Mouse (Mus musculus) adrenal gland, postnatal 25 days (tissue): ENCODE results near the gene Gm44579. TPM values are rescaled to one million over a fixed set of nuclear protein-coding genes. Genes with fewer than 3 reads are reported as not detected.

Source experiments
- DNase-seq: peaks from one replicate; pipeline ENCODE4 v3.0.0; 2021; ENCODE audit warnings: mixed read lengths
- total RNA-seq: library from RNA; stranded (reverse); gene quantifications from 2 replicates; pipeline ENCODE4 v1.2.3, GENCODE M21; 2021

Gene Gm44579
- total RNA-seq, 1 experiment from 2014 or later: not detected

- peak; percentile 70 for DNase-seq
Observed at GRCm38 (mm10) chr15:98167645-98168621, 52.8 kb downstream of the Gm44579 start.

- no peak for DNase-seq
Observed at GRCm38 (mm10) chr15:98166963-98167644, 53.7 kb downstream of the Gm44579 start, which contains the start of gene Ccdc184. TSS of gene Ccdc184 (plus strand) at chr15:98167158.

GRCm38 (mm10) chr15:98165525-98165924 is 55.3 kb downstream of the Gm44579 start, which contains the start of gene Asb8:
TSS of gene Asb8 (minus strand) at chr15:98165625.
- DNase-seq: no peak

- DNase-seq: no peak
Observed at GRCm38 (mm10) chr15:98162561-98162960, 58.2 kb downstream of the Gm44579 start.

- no peak for DNase-seq
Observed at GRCm38 (mm10) chr15:98161026-98161805, 59.6 kb downstream of the Gm44579 start.

- DNase-seq: no peak
Observed at GRCm38 (mm10) chr15:98157253-98157652, 63.5 kb downstream of the Gm44579 start.

GRCm38 (mm10) chr15:98155944-98156343 is 64.8 kb downstream of the Gm44579 start:
- DNase-seq: no peak

GRCm38 (mm10) chr15:98155272-98155671 is 65.5 kb downstream of the Gm44579 start:
- no peak for DNase-seq

- no peak for DNase-seq
Observed at GRCm38 (mm10) chr15:98154631-98155030, 66.1 kb downstream of the Gm44579 start.

GRCm38 (mm10) chr15:98154146-98154545 is 66.6 kb downstream of the Gm44579 start:
- DNase-seq: no peak

- DNase-seq: no peak
Observed at GRCm38 (mm10) chr15:98153625-98154024, 67.2 kb downstream of the Gm44579 start.

GRCm38 (mm10) chr15:98152916-98153315 is 67.9 kb downstream of the Gm44579 start:
- no peak for DNase-seq

GRCm38 (mm10) chr15:98149166-98149602 is 71.6 kb downstream of the Gm44579 start:
- DNase-seq: no peak

GRCm38 (mm10) chr15:98148356-98148755 is 72.4 kb downstream of the Gm44579 start:
- DNase-seq: no peak

- peak; percentile 95 for DNase-seq
Observed at GRCm38 (mm10) chr15:98145559-98146181, 75.1 kb downstream of the Gm44579 start.

- peak; percentile 43 for DNase-seq
Observed at GRCm38 (mm10) chr15:98144861-98145507, 75.8 kb downstream of the Gm44579 start.

- DNase-seq: no peak
Observed at GRCm38 (mm10) chr15:98142515-98142914, 78.3 kb downstream of the Gm44579 start.

- no peak for DNase-seq
Observed at GRCm38 (mm10) chr15:98140809-98141208, 80.0 kb downstream of the Gm44579 start.

- DNase-seq: no peak
Observed at GRCm38 (mm10) chr15:98139763-98140162, 81.0 kb downstream of the Gm44579 start.

- no peak for DNase-seq
Observed at GRCm38 (mm10) chr15:98136871-98137270, 83.9 kb downstream of the Gm44579 start.
